Mouse (Mus musculus) forebrain, embryonic 15.5 days (tissue): ENCODE measurements at regions not wholly inside any gene's neighbourhood (a gene's known extent, or its start where the extent isn't known, plus 50 kb on each side); places are given as distances from the start of the nearest gene placed in this dataset.

Experiments
- ATAC-seq: fragments of 200-750 bp; cut with Nextera tagmentation; replicated peaks from 2 replicates; pipeline ENCODE4 v1.8.0; 2017; ENCODE audit warnings: mild to moderate bottlenecking, moderate TSS enrichment, moderate library complexity
- H3K27ac ChIP-seq: fragments of 300-500 bp; sonication (generic); replicated peaks from 2 replicates; pipeline ENCODE4 v1.5.1; 2015; ENCODE audit warnings: mild to moderate bottlenecking, inconsistent platforms
- H3K27me3 ChIP-seq: fragments of 300-500 bp; sonication (generic); 2 replicates; pipeline ENCODE4 v1.6.1; 2015; ENCODE audit warnings: inconsistent platforms
- H3K36me3 ChIP-seq: fragments of 300-500 bp; sonication (generic); 2 replicates; pipeline ENCODE4 v1.6.1; 2015; ENCODE audit warnings: mild to moderate bottlenecking, inconsistent platforms
- H3K4me1 ChIP-seq: fragments of 300-500 bp; sonication (generic); 2 replicates; pipeline ENCODE4 v1.6.1; 2015; ENCODE audit warnings: inconsistent platforms
- H3K4me2 ChIP-seq: fragments of 300-500 bp; sonication (generic); replicated peaks from 2 replicates; pipeline ENCODE4 v1.6.1; 2015; ENCODE audit warnings: mild to moderate bottlenecking, inconsistent platforms
- H3K4me3 ChIP-seq: fragments of 300-500 bp; sonication (generic); 2 replicates; pipeline ENCODE4 v1.5.1; 2015; ENCODE audit warnings: mild to moderate bottlenecking, inconsistent platforms
- H3K9ac ChIP-seq: fragments of 300-500 bp; sonication (generic); replicated peaks from 2 replicates; pipeline ENCODE4 v1.6.1; 2015; ENCODE audit warnings: mild to moderate bottlenecking, inconsistent platforms
- H3K9me3 ChIP-seq: fragments of 300-500 bp; sonication (generic); 2 replicates; pipeline ENCODE4 v1.6.1; 2016; ENCODE audit warnings: inconsistent platforms
- WGBS: fragments of 180-500 bp; shearing (Covaris S2); methylation state at CpG from one replicate; pipeline ENCODE4 v1.1.7; 2015; ENCODE audit warnings: mixed read lengths; 5-methylcytosine and 5-hydroxymethylcytosine counted together

GRCm38 (mm10) chr2:71670228-71670790, 75.1 kb upstream of the Itga6 start:
- Histone ChIP-seq H3K4me2 (no peak overlapping the region), H3K36me3 (no peaks in the 10 kb centered on the region), H3K27me3 (no peaks in the 10 kb centered on the region), H3K4me1 (no peaks in the 10 kb centered on the region), H3K4me3 (no peak overlapping the region), H3K9me3 (no peaks in the 10 kb centered on the region), H3K27ac (no peak overlapping the region), H3K9ac (no peak overlapping the region)
- 87% methylated on average over 6 of the region's 6 CpGs for WGBS
- ATAC-seq: no peak

DNA sequence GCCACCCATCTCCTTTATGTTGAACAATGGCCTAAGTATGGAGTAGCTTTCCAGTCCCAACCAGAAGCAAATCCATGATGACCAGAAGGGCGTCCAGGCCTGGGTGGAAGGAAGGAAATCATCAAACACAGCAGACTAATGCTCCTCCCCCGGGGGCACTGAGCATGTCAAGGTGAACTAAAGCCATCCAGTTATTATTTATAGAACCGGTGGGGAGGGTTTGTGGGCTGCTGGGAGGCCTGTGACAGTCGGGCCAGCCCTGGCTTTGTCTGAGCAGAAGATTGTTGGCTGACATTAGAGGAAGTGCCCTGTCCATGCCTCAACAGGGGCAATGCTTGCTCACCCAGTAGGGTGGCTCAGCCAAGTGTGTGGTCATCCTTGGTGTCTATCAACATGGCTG, 74.5 kb upstream of the Itga6 start:
- no peak overlapping the region for H3K4me2 ChIP-seq
- no peaks in the 10 kb centered on the region for H3K36me3 ChIP-seq
- 91% methylated on average over 4 of the region's 4 CpGs for WGBS
- no peaks in the 10 kb centered on the region for H3K9me3 ChIP-seq
- H3K9ac ChIP-seq: no peak overlapping the region
- H3K27me3 ChIP-seq: no peaks in the 10 kb centered on the region
- no peaks in the 10 kb centered on the region for H3K4me1 ChIP-seq
- H3K4me3 ChIP-seq: no peak overlapping the region
- no peak overlapping the region for H3K27ac ChIP-seq
- ATAC-seq: no peak

DNA sequence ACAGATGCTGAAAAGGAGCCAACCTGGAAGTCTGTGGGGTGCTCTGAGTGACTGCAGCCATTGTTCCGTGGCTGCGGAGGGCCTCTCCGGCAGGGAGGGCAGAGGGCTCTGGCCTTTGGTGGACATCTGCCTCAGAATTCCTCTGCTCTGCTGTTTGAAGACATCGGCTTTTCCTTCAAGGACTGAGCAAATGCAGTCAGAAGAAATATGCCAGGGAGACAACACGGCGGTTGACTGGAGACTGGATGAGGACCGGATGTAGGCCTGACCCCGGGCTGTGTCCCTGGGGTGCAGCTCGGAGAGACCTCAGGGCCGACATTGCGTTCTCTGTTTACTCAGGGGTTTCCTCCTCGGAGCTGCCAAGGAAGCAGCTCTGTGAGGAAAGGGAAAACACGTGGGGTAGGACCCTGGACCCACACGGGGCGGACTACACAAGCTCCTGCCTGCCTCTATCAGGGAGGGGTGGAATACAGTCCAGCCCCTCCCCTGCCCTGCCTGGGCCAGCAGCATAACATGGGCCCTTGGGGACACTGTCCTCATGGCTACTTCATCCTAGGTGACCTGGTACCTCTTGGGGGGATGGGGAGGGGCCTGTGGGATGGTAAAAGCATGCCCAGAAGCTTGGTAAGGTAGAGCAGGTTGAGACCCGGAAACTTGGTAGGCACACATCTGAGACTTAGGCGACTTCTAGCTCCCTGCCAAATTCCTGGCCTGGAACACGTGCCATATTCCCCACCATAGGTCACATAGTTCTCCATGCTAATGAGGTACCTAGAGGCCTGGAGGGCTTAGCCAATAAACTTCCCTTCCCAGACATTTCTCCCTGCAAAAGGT, 72.1 kb upstream of the Itga6 start:
- no peaks in the 10 kb centered on the region for H3K36me3 ChIP-seq
- no peaks in the 10 kb centered on the region for H3K27me3 ChIP-seq
- H3K4me1 ChIP-seq: no peaks in the 10 kb centered on the region
- peak; percentile 53 for ATAC-seq
- no peak overlapping the region for H3K4me3 ChIP-seq
- no peak overlapping the region for H3K27ac ChIP-seq
- no peak overlapping the region for H3K9ac ChIP-seq
- no peaks in the 10 kb centered on the region for H3K9me3 ChIP-seq
- 82% methylated on average over 18 of the region's 18 CpGs for WGBS
- no peak overlapping the region for H3K4me2 ChIP-seq

DNA sequence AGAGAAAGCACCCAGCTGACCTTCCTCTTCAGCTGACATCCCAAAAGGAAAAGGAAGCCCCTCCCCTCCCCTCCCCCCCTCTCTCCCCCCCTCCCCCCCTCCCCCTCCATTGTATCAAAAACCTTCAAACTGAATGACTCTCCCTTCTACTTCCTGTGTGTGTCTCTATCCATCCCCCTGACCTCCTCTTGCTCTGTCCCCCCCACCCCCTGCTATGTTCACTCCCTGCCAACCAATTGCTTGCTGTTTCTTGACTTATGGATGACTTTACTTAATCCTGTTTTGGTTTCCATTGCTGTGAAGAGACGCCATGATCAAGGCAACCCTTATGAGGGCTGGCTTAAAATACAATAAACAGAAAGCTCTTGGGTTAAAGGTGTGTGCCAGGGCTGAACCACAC, 64.7 kb upstream of the Itga6 start:
- Histone ChIP-seq H3K4me1 (peaks cover 2% of the 10 kb centered on the region; the same call in 1 of the 2 replicates), H3K4me2 (no peak overlapping the region), H3K9me3 (no peaks in the 10 kb centered on the region), H3K4me3 (no peak overlapping the region), H3K36me3 (no peaks in the 10 kb centered on the region), H3K27ac (no peak overlapping the region), H3K27me3 (no peaks in the 10 kb centered on the region), H3K9ac (no peak overlapping the region)
- 26% methylated on average over 1 of the region's 1 CpGs for WGBS
- ATAC-seq: no peak

DNA sequence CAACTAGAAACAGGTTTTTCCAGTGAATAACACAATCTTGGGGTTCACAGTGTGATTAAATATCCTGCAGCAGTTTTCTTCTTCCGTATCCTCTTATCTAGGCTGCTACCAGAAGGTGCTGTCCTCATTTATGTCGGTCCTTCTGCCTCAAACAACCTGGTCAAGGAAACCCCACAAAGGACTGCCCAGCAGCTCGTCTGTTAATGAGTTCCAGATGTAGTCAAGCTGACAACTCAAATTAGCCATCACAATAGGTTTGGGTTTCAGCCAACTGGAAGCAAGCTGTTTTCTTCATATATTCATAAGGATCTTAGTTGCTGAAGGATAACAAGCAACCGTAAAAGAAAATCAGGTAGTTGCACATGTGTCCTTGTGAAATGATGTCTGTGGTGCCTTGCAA, 64.3 kb upstream of the Itga6 start:
- ATAC-seq: no peak
- Histone ChIP-seq H3K9me3 (no peaks in the 10 kb centered on the region), H3K4me3 (no peak overlapping the region), H3K36me3 (no peaks in the 10 kb centered on the region), H3K9ac (no peak overlapping the region), H3K4me2 (no peak overlapping the region), H3K27me3 (no peaks in the 10 kb centered on the region), H3K4me1 (peaks cover 2% of the 10 kb centered on the region; the same call in 1 of the 2 replicates), H3K27ac (no peak overlapping the region)
- 34% methylated on average over 4 of the region's 4 CpGs for WGBS

- Histone ChIP-seq H3K4me1 (peaks cover 2% of the 10 kb centered on the region; the same call in 1 of the 2 replicates), H3K4me2 (no peak overlapping the region), H3K9ac (no peak overlapping the region), H3K36me3 (no peaks in the 10 kb centered on the region), H3K27me3 (no peaks in the 10 kb centered on the region), H3K4me3 (no peak overlapping the region), H3K9me3 (no peaks in the 10 kb centered on the region), H3K27ac (peak overlapping the region; percentile 35)
- 31% methylated on average over 4 of the region's 4 CpGs for WGBS
- 0 out of 2 replicates have a peak, but pooled peaks have one; percentile 46 for ATAC-seq
Observed at GRCm38 (mm10) chr2:71683375-71683774, 62.0 kb upstream of the Itga6 start.

GRCm38 (mm10) chr2:71685239-71685638, 60.2 kb upstream of the Itga6 start:
- 82% methylated on average over 7 of the region's 7 CpGs for WGBS
- no peak for ATAC-seq
- no peak overlapping the region for H3K9ac ChIP-seq
- H3K4me2 ChIP-seq: no peak overlapping the region
- H3K36me3 ChIP-seq: no peaks in the 10 kb centered on the region
- H3K27ac ChIP-seq: no peak overlapping the region
- no peaks in the 10 kb centered on the region for H3K9me3 ChIP-seq
- no peaks in the 10 kb centered on the region for H3K27me3 ChIP-seq
- peaks cover 3% of the 10 kb centered on the region for H3K4me1 ChIP-seq
- H3K4me3 ChIP-seq: no peak overlapping the region

DNA sequence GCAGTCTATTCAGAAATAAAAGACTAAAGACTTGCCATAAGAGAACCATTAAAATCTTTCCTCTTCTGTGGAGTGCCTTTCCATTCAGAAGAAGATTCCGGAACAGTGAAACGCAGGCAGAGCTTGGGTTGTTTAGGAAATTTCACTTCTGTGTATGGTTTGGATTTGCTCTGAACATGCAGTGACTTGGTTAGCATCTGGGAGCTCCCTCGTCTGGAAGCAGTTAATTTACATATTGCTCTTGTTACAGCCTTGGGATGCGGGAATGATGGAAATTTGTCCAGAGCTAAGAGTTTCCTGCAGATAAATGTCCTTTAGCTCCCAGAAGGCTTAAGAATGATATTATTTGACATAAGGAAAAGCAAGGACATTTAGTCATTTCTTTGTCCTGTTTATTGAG, 56.4 kb upstream of the Itga6 start:
- no peak overlapping the region for H3K4me3 ChIP-seq

GRCm38 (mm10) chr2:71690277-71691161, 54.9 kb upstream of the Itga6 start:
- H3K4me2 ChIP-seq: peak overlapping the region; percentile 20
- H3K4me1 ChIP-seq: peaks cover 11% of the 10 kb centered on the region
- H3K9me3 ChIP-seq: no peaks in the 10 kb centered on the region
- ATAC-seq: peak; percentile 66; the same call in 1 of the 2 replicates
- 48% methylated on average over 27 of the region's 27 CpGs for WGBS
- peak overlapping the region; percentile 17 for H3K27ac ChIP-seq
- 0 out of 2 replicates have a peak overlapping the region, but pooled peaks have one; percentile 5 for H3K9ac ChIP-seq
- no peaks in the 10 kb centered on the region for H3K27me3 ChIP-seq
- no peak overlapping the region for H3K4me3 ChIP-seq
- no peaks in the 10 kb centered on the region for H3K36me3 ChIP-seq

More for the DNA sequence above, 56.4 kb upstream of the Itga6 start:
- no peak for ATAC-seq
- 64% methylated on average over 4 of the region's 4 CpGs for WGBS
- peaks cover 11% of the 10 kb centered on the region for H3K4me1 ChIP-seq
- H3K36me3 ChIP-seq: no peaks in the 10 kb centered on the region
- H3K27me3 ChIP-seq: no peaks in the 10 kb centered on the region
- H3K9ac ChIP-seq: no peak overlapping the region
- no peak overlapping the region for H3K4me2 ChIP-seq
- no peak overlapping the region for H3K27ac ChIP-seq
- no peaks in the 10 kb centered on the region for H3K9me3 ChIP-seq

DNA sequence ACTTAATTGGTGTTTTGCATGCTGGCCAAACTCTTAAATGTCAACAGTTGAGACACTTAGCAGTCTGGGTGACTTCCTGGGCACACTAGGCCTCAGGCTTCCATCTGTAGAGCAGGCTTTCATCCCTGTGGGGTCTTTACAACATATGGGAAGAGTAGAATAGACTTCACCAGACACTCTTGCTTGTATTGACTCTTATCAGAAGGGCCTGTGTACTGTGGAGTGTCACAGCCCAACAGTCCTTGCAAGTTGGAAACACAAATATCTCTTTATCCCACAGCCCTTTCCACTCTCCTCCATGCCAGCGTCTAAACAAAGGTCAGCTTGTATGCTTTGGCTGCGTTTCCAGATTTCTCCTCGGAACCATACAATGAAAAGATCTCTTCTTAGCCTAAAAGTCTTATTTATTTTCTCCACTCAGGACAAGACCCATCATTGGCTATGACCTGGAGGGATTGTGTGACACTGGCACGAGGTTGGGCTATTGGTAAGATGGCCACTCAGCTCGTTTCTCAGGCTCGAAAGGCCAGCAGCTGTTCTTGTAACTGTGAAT, 50.6 kb upstream of the Itga6 start:
- Histone ChIP-seq H3K9me3 (no peaks in the 10 kb centered on the region), H3K27me3 (no peaks in the 10 kb centered on the region), H3K36me3 (no peaks in the 10 kb centered on the region), H3K4me2 (no peak overlapping the region), H3K27ac (no peak overlapping the region), H3K9ac (no peak overlapping the region), H3K4me1 (peaks cover 11% of the 10 kb centered on the region), H3K4me3 (no peak overlapping the region)
- WGBS: 49% methylated on average over 6 of the region's 6 CpGs
- no peak for ATAC-seq
